Comparison of ENCODE assay signal across 14 mouse cellular contexts in the genomic region with DNA sequence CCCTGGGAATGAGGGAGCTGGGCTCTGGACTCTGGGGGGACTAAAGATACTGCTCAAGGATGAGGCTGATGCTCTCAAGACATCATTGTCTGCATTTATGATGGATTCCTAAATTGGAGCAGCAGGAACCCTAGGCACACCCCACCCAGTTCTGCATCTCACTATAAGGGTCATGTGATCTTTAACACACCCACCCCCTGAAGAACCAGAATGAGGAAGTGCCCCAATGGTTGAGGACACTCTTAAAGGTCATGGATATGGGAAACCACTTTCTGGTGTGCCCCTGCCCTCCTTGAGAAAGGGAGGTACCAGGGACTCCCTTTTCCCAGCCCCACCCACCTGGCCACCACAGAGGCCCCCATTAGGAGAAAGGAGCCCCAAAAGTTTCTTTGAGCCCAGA.
"Had no signal": no experiment of that assay in that cellular context is flagged by ENCODE, and none has a peak within 500 bp of the region (broad histone marks: within the 10 kb centered on the region; RNA-seq: fewer than 3 reads in every experiment).

No protein-coding gene starts in this region.

- H3K27me3 ChIP-seq: kidney, embryonic 15.5 days; limb, embryonic 15.5 days; liver, embryonic 15.5 days; midbrain, embryonic 13.5 days; neural tube, embryonic 12.5 days had no signal

- H3K4me2 ChIP-seq: kidney, embryonic 15.5 days; limb, embryonic 15.5 days; liver, embryonic 15.5 days; lung, embryonic 14.5 days; midbrain, embryonic 13.5 days; neural tube, embryonic 12.5 days had no signal

- H3K27ac ChIP-seq: kidney, embryonic 15.5 days; left cerebral cortex, adult 2 months; limb, embryonic 15.5 days; liver, embryonic 15.5 days; midbrain, embryonic 13.5 days; neural tube, embryonic 12.5 days had no signal

- DNase-seq: kidney, adult 2 months; kidney, postnatal 14 days; lung, embryonic 14.5 days; lung, postnatal 10 days; lung, postnatal 4 days; right cerebral cortex, postnatal 4 days; thymus, postnatal 36 days had no signal

- ATAC-seq: intestine, embryonic 16.5 days; midbrain, embryonic 13.5 days had no signal

- H3K36me3 ChIP-seq: liver, embryonic 15.5 days had no signal

- H3K9ac ChIP-seq: kidney, embryonic 15.5 days; limb, embryonic 15.5 days; liver, embryonic 15.5 days; lung, embryonic 14.5 days; midbrain, embryonic 13.5 days; neural tube, embryonic 12.5 days had no signal

- H3K4me3 ChIP-seq: kidney, embryonic 15.5 days; left cerebral cortex, adult 2 months; limb, embryonic 15.5 days; liver, embryonic 15.5 days; midbrain, embryonic 13.5 days; neural tube, embryonic 12.5 days had no signal

- H3K9me3 ChIP-seq: kidney, embryonic 15.5 days; limb, embryonic 15.5 days; liver, embryonic 15.5 days; midbrain, embryonic 13.5 days; neural tube, embryonic 12.5 days had no signal

- H3K4me1 ChIP-seq: kidney, embryonic 15.5 days; limb, embryonic 15.5 days; midbrain, embryonic 13.5 days; neural tube, embryonic 12.5 days had no signal
